Mouse (Mus musculus): Measurements from ENCODE around the gene Igsf10.
"Not testable (repeated sequence)": the region's sequence is repeated elsewhere in the genome, so short reads cannot be mapped to it uniquely, and the experiment has no call there.

Igsf10 gene

DNA sequence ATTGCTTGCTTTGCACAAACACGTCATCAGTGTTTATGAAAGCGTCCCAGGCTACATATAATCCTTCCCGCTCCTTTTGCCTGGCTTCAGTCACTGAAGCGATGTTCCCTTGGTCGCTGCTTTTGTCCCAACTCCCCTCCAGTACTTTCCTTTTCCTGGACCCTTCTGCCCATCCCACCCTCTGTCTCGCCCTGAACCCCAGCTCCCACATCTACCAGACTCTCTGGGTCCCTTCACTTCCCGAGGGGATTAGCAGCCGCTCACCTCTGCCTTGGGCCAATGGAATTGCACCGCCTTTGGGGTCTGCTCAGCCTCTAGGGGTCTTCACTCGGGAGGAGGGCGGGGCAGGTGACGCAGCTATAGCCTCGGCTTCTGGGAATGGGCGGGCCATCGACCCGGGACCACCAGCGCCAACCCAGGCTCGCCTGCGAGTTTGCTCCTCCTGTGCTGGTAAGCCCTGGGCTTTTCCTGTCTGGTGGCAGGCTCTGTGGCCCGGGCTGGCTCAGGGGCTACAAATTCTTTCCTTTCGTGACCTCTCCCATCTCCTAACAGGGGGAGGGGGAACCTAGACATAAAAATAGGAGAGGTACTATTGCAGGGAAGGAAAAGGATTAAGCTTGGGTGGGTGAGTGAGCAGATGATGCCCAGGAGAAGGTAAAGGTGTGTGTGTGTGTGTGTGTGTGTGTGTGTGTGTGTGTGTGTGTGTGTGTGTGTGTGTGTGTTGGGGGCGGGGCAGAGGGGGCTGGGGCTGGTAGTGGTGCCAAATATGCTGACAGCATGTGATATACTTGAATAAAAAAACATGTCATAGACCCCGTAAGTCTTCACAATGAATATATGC is at the start of gene Igsf10:
Igsf10 (minus strand) TSS at position 330 of the 841 bp plus-strand sequence.
- no peak for DNase-seq (ENCODE audit: low spot score)

DNA sequence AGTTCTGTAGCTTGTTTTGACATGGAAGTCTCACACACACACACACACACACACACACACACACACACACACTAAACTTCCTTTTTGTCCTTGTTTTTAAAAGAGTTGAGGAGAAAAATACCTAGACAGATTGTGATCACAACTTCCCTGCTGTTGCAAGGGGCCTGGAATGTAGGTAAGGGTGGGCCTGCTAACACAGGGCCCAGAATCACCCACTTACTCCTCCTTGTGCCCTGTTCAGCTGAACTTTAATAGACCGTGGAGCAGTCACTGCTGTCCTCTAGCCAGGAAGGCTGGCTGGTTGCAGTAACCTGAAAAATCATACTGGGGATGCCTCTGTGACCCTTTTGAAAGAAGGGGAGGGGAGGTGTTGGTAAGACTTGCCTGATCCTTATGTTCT is 41.4 kb upstream of the Igsf10 start:
- no peak for DNase-seq (ENCODE audit: low spot score)

DNA sequence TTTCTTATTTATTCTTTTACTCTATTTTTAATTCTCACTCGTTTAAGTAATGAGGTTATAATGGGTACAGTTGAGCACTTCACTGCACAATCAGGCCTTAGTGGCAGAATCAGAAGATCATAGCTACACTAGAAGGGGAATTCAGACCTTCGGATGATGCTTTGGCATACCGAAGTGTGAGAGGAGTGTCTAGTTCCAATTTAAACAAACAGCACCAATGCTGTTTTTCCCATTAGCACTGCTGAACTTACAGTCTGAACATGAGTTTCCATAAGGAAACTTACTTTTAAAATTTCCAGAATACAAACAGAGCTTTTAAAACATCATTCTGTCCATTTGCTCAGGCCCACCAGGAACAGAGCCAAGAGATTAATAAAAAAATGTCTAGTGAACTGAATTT is 40.8 kb upstream of the Igsf10 start:
- no peak for DNase-seq (ENCODE audit: low spot score)

DNA sequence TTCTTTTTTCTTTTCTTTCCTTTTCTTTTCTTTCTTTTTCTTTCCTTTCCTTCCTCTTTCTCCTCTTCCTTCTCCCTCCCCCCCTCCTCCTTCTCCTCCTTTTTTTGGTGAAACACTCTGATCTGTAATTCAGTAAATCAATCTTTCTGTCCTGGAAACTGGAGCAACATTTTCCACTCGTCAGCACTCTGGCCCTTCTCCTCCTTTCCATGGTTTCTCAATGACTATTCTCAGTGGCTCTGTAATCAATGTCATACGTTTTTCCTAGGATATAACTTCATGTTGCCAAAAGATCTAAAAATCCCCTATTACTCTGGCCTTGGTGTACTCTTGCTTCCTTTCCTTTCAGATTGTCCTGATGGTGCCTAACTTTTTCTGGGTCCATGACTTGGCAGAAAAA is 40.1 kb upstream of the Igsf10 start:
- DNase-seq (ENCODE audit: low spot score): no peak

DNA sequence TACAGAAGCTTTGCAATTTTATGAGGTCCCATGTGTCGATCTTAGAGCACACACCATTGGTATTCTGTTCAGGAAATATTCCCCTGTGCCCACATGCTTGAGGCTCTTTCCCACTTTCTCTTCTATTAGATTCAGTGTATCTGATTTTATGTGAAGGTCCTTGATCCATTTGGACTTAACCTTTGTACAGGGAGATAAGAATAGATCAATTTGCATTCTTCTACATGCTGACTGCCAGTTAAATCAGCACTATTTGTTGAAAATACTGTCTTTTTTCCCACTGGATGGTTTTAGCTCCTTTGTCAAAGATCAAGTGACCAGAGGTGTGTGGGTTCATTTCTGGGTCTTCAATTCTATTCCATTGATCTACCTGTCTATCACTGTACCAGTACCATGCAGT is 34.6 kb upstream of the Igsf10 start:
- DNase-seq (ENCODE audit: low spot score): not testable (repeated sequence)

DNA sequence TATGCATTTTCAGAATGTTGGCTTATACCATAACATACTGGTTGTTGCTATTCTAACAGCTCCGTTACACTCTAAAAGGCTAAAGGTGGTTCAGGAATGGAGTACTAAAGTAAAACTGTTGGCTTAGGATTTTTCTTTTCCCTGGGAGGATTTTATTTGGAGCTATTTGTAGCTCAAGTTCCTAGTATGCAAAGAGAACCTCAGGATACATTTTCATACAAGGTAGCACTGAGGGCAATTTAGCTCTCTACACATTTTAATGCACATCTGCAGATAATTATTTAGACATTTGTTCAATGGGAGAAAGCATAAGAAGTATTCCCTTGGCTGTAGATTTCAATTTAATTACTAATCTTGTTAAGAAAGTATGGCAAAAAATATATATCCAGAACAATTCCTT is 17.7 kb upstream of the Igsf10 start:
- no peak for DNase-seq (ENCODE audit: low spot score)

DNA sequence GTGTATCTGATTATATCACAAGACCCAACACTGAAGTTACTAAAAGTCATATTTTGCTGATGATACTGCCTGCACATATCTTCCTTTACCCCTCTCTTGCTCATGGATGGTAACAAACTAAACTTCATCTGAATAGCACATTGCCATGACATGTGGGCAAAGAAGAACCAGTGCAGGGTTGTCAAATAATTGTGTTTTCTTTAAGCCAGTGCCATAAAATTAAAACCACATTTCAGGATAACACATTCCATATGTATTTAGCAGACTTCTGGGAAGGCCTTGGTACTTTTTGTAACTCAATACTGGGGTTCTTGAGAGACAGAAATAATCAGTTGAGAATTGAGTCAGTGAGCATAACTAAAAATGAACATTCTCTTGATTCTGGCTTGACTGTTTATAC is 15.9 kb upstream of the Igsf10 start:
- DNase-seq (ENCODE audit: low spot score): no peak

DNA sequence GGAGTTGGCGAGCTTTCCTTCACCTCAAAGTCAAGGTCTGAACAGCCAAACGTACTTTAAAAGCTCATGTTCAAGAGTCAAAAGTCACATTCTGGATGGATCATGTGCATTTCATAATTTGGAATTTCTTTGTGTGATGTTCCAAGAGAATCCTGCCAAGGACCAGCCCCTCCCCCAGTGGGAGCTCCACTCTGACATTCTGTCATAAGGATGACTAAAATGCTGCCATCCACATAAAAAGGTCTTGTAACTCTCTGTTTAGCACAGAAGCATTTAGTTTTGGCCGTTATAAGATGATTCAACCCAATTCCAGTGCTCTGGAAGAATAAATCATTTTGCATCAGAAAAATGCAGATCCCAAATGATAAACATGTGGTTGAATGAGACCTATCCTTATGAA is 10.0 kb upstream of the Igsf10 start:
- no peak for DNase-seq (ENCODE audit: low spot score)

DNA sequence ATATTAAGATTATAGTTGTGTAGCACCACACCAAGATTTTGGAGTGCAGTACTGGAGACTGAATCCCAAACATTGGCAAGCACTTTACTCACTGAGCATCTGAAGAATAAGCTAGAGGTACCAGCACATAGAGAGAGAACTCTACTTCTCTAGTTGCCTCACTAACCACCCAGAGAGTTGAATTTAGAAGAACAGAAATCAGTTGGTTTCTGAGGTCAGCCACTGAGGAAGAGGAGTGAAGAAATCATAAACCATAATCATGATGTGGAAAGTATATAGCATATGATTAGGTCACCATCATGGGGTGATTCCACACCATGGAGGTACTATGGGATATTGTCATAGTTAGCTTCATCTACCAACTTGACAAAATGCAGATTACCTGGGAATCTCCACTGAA is 7.6 kb upstream of the Igsf10 start:
- no peak for DNase-seq (ENCODE audit: low spot score)

DNA sequence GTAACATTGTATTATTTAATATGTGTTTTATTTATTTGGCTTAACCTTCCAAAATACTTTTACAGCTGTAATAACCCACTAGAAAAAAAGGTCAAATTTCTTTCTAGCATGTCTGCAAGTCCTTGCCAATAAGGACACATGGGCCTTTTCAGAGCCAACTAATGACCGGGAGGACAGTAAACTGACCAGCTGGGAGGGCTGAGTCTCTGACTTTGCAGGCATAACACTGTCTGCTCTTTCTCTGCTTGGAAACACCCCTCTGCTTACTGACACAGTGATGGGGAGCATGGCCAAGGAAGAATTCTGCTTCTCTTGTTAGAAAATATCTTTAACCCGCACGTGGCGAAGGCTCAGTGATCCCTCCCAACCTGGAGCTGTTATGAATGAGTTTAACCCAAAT is 1.2 kb downstream of the Igsf10 start:
- DNase-seq (ENCODE audit: low spot score): no peak

DNA sequence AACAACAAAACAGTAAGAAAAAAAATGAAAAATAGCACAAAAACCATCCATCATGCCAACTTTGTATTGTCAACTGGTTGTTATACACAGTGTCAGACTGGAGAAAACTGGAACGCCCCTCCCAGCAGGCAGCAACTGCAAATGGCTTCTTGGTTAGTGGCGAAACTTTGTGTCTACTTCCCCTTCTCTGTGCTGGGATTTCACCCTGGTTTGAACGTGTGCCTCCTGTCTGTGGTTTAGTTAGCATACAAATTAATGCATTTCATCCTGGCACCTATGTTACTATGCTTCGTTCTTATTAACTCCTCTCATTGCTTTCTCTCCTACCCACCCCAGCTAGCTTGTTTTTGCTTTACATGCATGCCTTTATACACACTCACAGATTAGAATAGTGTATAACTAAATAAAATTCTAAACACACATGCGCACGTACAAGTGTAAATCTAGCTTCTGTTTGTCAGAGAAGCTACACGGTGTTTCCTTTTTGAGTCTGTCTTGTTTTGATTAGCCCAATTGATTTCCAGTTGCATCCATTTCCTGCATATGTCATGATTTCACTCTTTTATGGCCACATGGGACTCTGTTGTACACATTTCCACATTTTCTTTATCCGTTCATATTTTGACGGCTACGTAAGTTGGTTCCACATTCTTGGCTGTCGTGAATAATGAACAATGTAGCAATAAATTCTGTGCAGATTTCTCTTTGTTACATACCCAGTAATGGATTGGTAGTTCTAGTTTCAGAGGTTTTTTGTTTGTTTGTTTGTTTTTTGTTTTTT is 2.4 kb downstream of the Igsf10 start:
- DNase-seq (ENCODE audit: low spot score): no peak

DNA sequence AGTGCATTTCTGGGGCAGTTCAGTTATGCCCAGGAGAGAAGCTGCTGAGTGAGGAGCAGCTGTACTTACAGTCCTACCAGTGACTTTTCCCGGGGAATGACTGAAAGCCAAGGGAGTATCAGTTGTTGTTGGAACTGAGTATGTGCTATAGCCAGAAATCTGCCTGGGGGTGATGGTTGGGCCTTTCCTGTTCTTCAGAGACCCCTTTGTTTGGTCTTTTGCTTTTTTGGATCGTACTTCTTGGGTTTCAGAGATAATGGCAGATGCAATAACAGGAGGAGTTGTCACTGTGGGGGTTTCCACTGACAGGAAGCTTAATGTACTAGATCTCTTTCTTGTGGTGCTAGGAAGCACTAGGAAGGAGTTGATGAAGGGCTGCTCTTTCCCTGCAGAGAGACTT is 15.7 kb downstream of the Igsf10 start:
- DNase-seq (ENCODE audit: low spot score): no peak

DNA sequence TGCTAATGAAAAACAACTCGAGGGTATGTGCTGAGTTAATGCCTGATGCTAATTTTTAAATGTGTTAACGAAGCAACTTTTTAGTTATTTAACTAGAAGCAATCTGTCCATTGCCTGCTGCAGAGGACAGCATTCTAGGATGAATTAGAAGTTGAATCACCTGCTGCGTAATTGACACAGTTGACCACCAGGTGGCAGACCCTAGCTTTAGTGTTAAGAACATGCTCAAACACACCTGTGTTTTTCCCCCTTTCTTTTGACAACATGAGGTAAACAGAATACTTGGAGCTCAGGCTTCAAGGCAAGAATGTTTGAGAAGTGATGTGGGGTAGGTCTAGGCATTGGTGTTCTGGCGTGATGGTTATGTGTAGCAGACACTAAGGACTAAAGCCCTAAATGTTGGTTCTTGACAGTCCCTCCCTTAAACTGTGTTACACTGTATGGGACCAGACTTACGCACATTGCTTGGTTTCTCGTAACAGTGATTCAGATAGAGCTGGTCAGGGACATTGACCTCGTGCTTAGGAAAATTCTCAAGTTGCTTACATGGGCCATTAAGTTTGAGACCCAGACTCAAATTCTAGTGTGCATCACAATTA is 22.8 kb downstream of the Igsf10 start:
- DNase-seq (ENCODE audit: low spot score): no peak

DNA sequence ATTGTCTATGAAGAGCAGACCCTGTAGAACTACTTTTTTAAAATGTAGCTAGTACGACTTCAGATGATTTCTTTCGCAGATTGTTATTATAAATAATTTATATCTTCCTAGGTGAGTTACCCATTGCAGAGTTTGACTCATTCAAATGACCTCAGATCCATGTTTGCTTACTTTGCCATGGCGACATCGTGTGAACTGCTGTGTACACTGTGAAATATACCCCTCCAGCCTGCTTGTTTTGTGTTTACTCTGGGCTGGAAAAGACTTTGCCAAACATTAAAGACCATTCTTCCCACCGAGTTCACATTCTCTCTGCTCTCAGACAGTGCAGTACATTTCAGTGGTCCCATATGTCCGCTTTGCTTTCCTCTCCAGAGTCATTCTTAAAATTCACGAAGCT is 28.1 kb downstream of the Igsf10 start:
- DNase-seq (ENCODE audit: low spot score): no peak

DNA sequence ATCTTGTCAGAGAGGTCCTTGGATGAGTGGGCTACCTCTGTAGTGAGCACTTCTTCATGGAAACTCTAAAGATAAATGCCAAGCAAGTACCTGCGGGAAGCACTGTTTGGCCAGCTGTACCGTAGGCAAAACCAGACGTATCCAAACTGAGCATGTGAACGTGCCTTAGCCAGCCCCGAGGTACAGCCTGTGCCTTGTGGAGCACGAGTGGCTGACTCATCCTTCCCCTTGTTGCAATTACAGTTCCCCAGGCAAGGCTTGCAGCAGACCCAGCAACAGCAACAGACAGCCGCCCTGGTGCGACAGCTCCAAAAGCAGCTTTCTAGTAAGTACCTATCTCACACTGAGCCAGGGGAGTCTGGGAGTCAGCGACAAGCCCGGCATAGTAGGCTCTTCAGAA is 31.6 kb downstream of the Igsf10 start:
- DNase-seq (ENCODE audit: low spot score): no peak

DNA sequence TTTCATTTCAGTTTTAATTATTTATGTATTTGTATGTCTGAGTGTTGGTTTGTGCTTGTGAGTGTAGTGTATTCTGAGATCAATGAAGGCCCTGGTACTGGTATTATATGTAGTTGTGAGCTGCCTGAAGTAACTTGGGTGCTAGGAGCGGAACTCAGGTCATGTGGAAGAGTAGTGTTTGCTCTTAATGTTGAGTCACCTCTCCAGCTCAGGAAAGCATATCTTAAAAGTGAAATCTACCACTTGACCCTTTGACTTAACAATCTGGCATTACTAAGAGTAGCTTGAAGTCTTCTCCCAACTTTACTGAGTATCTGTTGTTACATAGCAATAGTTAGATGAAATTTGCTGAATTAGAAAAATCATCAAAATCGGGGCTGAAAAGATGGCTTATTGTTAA is 38.7 kb downstream of the Igsf10 start:
- DNase-seq (ENCODE audit: low spot score): no peak

DNA sequence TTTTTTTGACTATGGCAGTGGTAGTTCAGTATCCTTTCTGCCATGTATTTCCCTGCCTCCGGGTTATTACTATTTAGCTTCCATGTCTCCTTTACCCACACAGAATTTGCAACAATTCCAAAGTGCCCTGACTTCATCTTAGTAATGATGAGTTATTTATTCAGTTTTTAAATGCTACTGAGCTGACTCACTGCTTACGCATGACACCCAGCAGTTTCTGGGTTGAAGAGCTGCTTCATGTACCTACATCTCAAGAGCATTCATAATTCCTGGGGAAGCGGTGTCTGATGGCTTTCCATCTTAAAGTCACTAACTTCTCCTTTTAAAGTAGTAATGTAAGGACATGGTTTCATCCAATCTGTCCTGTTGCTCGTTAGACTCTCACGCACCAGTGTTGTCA is 39.2 kb downstream of the Igsf10 start:
- DNase-seq (ENCODE audit: low spot score): no peak

DNA sequence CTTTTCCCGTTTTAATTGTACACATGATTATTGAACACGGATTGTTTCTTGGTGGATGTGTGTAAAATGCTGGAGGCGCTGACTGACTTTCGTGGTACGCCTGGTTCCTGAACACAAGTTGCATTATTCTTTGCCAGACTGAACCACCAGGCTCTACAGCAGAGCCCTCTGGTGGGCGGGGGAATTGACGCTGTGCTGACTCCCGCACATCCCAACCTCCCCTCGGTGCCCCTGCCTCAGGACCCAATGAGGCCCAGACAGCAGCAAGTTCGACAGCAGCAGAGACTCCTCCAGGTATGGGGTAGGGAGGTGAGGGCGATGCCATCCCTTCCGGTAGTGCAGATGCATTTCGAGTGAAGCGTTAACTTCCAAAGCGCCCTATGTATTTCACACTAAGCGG is 46.5 kb downstream of the Igsf10 start:
- DNase-seq (ENCODE audit: low spot score): no peak

DNA sequence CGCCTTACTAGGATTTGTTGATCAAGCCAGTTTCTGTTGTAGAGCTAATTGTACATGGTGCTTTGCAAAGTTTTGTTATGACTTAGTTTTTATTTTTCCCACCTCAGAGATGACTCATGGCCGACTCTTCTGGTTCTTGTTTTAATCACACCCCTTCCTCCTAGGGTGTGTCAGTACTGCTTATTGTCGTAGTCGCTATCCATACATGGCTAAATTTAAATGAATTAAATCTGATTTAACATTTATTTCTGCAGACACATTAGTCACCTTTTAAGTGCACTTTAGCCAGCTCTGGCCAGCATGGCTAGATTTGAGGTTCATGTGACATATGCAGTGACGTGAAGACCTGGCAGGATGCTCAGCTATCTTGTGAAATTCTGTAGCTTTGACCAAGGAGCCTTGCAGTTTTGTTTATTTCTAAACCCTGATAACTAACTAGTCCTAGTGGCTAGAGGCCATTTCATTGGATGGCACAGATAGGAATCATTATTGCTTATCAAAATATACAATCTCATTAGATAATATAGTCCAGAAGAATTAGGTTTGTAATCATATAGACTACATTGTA is 47.5 kb downstream of the Igsf10 start:
- DNase-seq (ENCODE audit: low spot score): no peak

DNA sequence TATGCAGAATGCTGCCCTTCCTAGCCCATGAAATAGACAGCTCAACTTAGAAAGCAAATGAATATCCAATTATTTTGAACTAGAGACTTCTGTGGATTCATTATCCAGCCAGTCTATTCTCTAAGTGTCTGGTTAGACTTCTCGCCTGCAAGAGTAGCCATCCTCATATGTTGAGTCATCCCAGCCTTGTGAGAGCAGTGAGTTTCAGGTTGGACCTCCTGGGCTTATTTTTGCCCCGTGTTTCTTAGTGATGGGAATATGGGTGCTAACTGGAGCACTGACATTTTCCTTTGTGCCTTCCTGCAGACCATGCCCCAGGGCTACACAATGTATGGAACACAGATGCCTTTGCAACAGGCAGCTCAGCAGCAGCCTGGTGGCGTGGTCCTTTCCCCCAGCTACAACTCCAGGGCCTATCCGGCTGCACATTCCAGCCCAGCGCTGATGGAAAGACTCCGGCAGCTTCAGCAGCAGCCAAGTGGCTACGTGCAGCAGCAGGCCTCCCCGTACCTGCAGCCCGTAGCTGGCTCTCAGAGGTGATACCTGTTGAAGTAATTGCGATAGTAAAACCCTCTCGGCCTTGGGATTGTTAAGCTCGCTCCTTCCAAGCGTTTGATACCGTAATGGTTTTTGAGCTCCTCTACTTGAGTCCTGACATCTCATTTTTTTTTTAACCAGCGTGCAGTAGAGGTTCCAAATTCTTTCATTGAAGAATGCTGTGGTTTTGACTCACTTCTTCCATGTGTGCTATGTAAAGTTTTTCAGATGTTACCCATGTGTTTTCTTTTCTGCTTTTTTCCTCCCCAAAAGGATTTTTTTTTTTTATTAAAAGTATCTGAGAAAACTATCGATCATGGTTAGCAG is 48.3 kb downstream of the Igsf10 start:
- no peak for DNase-seq (ENCODE audit: low spot score)

DNA sequence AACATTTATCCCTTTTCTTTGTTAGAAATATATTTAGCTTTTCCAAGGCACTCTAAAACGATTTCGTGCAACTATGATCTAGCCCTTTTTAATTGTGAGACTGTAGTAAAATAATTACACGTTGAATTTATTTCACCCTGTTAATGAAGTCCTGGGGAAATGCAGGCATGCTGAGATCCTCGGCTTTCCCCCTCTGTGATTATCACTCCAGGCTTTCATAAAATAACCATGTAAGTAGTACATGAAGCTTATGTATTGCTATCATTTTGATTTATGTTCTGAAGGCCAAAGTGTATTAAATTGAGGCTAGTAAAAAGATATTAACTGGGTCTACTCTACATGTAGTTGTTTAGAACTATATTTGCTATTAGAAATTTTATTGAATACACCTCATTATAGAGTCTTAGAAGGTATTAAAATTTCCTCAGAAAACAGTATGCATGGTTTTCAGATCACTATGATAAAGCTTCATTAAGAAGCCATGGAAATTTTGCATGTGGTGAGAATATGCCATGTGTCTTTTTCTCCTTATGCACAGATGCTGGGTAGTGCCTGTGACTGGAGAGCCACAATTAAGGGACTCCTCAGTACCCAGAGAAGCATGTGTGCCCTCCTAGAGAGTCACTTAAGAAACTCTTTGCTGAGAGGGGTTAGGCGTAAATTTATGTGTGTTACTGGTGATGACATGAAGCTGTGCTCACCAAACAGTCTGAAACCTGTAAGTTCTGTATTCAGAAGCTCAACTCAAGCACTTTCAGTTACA is 50.6 kb downstream of the Igsf10 start:
- no peak for DNase-seq (ENCODE audit: low spot score)
